Mouse (Mus musculus): ENCODE results near the gene Kcnn3.

DNA sequence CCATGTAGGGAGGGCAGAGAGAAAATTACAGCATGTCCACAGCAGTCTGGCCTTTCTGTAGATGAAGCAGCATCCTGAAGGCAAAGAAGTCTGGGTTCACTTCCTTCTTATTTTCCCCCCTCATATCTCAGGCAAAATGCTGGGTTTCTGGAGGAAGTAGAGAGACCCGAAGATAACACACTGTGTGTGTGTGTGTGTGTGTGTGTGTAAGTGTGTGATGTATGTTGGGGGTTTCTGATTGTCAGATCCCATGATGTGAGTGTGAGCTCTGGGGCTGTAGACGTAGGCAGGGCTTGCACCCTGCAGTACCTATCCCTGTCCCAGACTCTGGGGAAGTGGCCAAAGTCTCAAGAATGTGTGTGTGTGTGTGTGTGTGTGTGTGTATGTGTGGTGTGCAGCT lies 28.8 kb downstream of the Kcnn3 start:
- TF ChIP-seq CTCF (IDR thresholded peaks at IDR 0.05; ENCODE audit: low read depth) = no peak
- TF ChIP-seq EP300 (IDR thresholded peaks at IDR 0.05; ENCODE audit: low read depth) = no peak
